Mouse (Mus musculus): Measurements from ENCODE around the gene Adk. TPM values are rescaled to one million over a fixed set of nuclear protein-coding genes. Genes with fewer than 3 reads are reported as not detected.
A peak's percentile ranks its signal among the peaks of the same experiment; 100 is the strongest.

The Adk gene
- 40.0 and 62.1 TPM in 2 replicates for polyA plus RNA-seq (2015; fragmentation: Nextera tagmentation; extraction: Ambion mirVana)

- H3K36me3 ChIP-seq = no peaks in the 10 kb centered on the region
- H3K4me2 ChIP-seq = peak within 1 kb of the TSS; percentile 98
- peak within 1 kb of the TSS; percentile 92 for H3K27ac ChIP-seq (replicated peaks)
- no peaks in the 10 kb centered on the region for H3K9me3 ChIP-seq (replicated peaks)
- WGBS = under 1% methylated on average over 48 of the region's 48 CpGs
- ATAC-seq (ENCODE audit: low FRiP score) = peak; percentile 98
- peak within 1 kb of the TSS; percentile 79 for H3K9ac ChIP-seq (replicated peaks)
- peaks cover 15% of the 10 kb centered on the region for H3K4me1 ChIP-seq
- peak within 1 kb of the TSS; percentile 72 for H3K4me3 ChIP-seq (replicated peaks)
- H3K27me3 ChIP-seq (replicated peaks) = no peaks in the 10 kb centered on the region
Observed at GRCm38 (mm10) chr14:21052112-21052780, at the start of gene Adk, which contains the start of gene Ap3m1. Gene Adk, plus strand, starts transcription at chr14:21052574. Gene Ap3m1, minus strand, starts transcription at chr14:21052508.

DNA sequence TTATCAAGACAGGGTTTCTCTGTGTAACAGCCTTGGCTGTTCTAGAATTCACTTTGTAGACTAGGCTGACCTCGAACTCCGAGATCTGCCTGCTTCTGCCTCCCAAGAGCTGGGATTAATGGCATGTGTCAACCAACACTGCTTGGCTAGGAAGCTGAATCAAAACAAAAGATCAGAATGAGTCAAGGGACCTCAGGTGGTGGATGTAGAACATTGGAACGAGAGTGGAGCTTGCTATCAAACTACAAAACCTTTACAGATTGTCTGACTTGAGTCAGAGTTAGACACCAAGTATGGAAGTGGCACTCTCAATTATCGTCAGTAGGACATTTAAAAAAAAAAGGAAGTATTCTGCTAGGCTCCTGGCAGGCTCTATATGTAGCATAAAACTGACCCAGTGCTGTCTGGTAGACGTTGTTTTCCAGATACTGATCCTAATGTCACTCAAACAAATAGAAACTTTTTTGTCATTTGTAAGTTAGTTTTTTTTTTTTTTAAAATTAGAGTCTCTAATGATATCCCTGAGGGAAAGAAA lies 38.5 kb upstream of the Adk start:
- H3K36me3 ChIP-seq = peaks cover 13% of the 10 kb centered on the region
- 84% methylated on average over 5 of the region's 5 CpGs for WGBS
- H3K4me2 ChIP-seq = no peak overlapping the region
- no peaks in the 10 kb centered on the region for H3K27me3 ChIP-seq (replicated peaks)
- no peak overlapping the region for H3K4me3 ChIP-seq (replicated peaks)
- no peak overlapping the region for H3K9ac ChIP-seq (replicated peaks)
- H3K9me3 ChIP-seq (replicated peaks) = no peaks in the 10 kb centered on the region
- no peak overlapping the region for H3K27ac ChIP-seq (replicated peaks)
- no peak for ATAC-seq (ENCODE audit: low FRiP score)
- H3K4me1 ChIP-seq = no peaks in the 10 kb centered on the region

GRCm38 (mm10) chr14:21017871-21018270 lies 34.5 kb upstream of the Adk start:
- no peak overlapping the region for H3K9ac ChIP-seq (replicated peaks)
- no peak for ATAC-seq (ENCODE audit: low FRiP score)
- no peaks in the 10 kb centered on the region for H3K27me3 ChIP-seq (replicated peaks)
- H3K4me2 ChIP-seq = no peak overlapping the region
- peaks cover 25% of the 10 kb centered on the region for H3K36me3 ChIP-seq
- no peaks in the 10 kb centered on the region for H3K9me3 ChIP-seq (replicated peaks)
- H3K4me1 ChIP-seq = no peaks in the 10 kb centered on the region
- WGBS = 93% methylated on average over 5 of the region's 5 CpGs
- no peak overlapping the region for H3K4me3 ChIP-seq (replicated peaks)
- H3K27ac ChIP-seq (replicated peaks) = no peak overlapping the region

DNA sequence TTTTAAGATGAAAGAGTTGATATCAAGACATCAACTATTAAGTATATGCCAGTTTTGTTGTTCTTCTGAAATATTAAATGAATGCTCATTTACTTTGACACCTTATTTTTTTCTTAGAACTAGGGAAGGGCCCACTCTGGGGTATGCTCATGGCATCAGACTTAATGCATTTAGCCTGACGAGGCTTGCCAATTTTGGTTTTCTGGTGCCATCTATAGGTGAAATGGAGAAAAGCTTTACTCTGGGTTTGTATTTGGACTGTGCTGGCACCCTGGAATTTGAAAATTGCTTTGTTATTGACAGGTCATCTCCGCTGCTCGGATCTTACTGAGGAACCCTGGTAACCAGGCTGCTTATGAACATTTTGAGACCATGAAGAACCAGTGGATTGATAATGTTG lies 33.4 kb upstream of the Adk start:
- no peak overlapping the region for H3K27ac ChIP-seq (replicated peaks)
- H3K4me2 ChIP-seq = no peak overlapping the region
- H3K9ac ChIP-seq (replicated peaks) = no peak overlapping the region
- WGBS = 53% methylated on average over 3 of the region's 3 CpGs
- H3K4me3 ChIP-seq (replicated peaks) = no peak overlapping the region
- H3K27me3 ChIP-seq (replicated peaks) = no peaks in the 10 kb centered on the region
- no peak for ATAC-seq (ENCODE audit: low FRiP score)
- H3K4me1 ChIP-seq = no peaks in the 10 kb centered on the region
- H3K36me3 ChIP-seq = peaks cover 32% of the 10 kb centered on the region
- no peaks in the 10 kb centered on the region for H3K9me3 ChIP-seq (replicated peaks)

- no peak overlapping the region for H3K9ac ChIP-seq (replicated peaks)
- no peak for ATAC-seq (ENCODE audit: low FRiP score)
- no peaks in the 10 kb centered on the region for H3K27me3 ChIP-seq (replicated peaks)
- H3K4me3 ChIP-seq (replicated peaks) = no peak overlapping the region
- WGBS = 88% methylated on average over 8 of the region's 8 CpGs
- H3K4me1 ChIP-seq = no peaks in the 10 kb centered on the region
- no peaks in the 10 kb centered on the region for H3K9me3 ChIP-seq (replicated peaks)
- peaks cover 35% of the 10 kb centered on the region for H3K36me3 ChIP-seq
- no peak overlapping the region for H3K4me2 ChIP-seq
- no peak overlapping the region for H3K27ac ChIP-seq (replicated peaks)
Observed at GRCm38 (mm10) chr14:21020435-21020834, 31.9 kb upstream of the Adk start.

DNA sequence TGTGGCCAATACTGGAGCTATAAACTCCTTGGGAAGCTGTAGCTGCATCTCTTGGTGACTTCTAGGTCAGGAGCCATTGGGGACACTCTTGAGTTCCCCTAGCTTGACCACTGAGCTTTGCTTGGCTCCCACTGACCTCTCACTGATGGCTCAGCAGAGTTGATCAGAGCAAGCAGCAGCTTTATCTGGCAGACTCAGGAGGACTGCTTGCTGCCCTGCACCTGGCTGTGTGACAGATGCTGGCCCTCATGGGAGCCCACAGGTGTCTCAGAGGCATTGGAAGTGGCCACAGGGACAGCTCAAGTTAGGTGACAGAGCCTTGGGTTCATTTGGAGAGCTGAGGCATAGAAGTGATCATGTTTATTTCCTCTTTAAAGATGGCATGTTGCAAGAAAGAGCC lies 24.8 kb upstream of the Adk start:
- Histone ChIP-seq H3K4me3 (replicated peaks) (no peak overlapping the region), H3K4me2 (no peak overlapping the region), H3K27ac (replicated peaks) (no peak overlapping the region), H3K9me3 (replicated peaks) (no peaks in the 10 kb centered on the region), H3K4me1 (0 out of 2 replicates have a peak, but pooled peaks cover 2% of the 10 kb centered on the region), H3K36me3 (peaks cover 52% of the 10 kb centered on the region), H3K9ac (replicated peaks) (no peak overlapping the region), H3K27me3 (replicated peaks) (no peaks in the 10 kb centered on the region)
- ATAC-seq (ENCODE audit: low FRiP score) = no peak

DNA sequence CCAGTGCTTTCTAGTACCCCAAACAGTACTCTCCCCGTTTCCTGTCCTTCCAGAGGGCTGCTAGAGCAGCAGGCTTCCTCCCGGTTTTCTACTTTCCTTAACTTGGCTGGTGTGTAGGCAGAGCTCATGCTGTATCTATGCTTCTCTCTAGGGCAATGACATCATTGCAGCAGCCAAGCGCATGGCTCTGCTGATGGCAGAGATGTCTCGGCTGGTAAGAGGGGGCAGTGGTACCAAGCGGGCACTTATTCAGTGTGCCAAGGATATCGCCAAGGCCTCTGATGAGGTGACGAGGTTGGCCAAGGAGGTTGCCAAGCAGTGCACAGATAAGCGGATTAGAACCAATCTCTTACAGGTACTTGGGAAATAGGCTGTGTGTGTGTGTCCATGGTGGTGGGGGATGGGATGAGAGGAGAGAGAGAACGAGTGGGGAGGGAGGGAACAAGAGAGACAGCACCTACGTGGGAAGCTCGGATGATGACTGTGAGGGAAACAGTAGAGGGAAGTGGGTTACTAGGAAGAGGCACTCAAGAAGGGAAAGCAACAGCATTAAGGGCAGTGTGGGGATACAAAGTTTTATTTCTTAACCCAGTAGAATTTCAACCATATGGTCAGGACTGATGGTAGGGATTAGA lies 23.2 kb upstream of the Adk start:
- no peaks in the 10 kb centered on the region for H3K27me3 ChIP-seq (replicated peaks)
- H3K4me3 ChIP-seq (replicated peaks) = no peak overlapping the region
- H3K9ac ChIP-seq (replicated peaks) = no peak overlapping the region
- H3K4me2 ChIP-seq = no peak overlapping the region
- peaks cover 54% of the 10 kb centered on the region for H3K36me3 ChIP-seq
- 91% methylated on average over 11 of the region's 11 CpGs for WGBS
- H3K9me3 ChIP-seq (replicated peaks) = no peaks in the 10 kb centered on the region
- no peak for ATAC-seq (ENCODE audit: low FRiP score)
- H3K4me1 ChIP-seq = 0 out of 2 replicates have a peak, but pooled peaks cover 2% of the 10 kb centered on the region
- no peak overlapping the region for H3K27ac ChIP-seq (replicated peaks)

- H3K4me3 ChIP-seq (replicated peaks) = no peak overlapping the region
- H3K9ac ChIP-seq (replicated peaks) = no peak overlapping the region
- H3K4me2 ChIP-seq = no peak overlapping the region
- 63% methylated on average over 6 of the region's 6 CpGs for WGBS
- no peaks in the 10 kb centered on the region for H3K27me3 ChIP-seq (replicated peaks)
- H3K4me1 ChIP-seq = 0 out of 2 replicates have a peak, but pooled peaks cover 2% of the 10 kb centered on the region
- H3K9me3 ChIP-seq (replicated peaks) = no peaks in the 10 kb centered on the region
- ATAC-seq (ENCODE audit: low FRiP score) = peak; percentile 24; the same call in 1 of the 2 replicates
- H3K36me3 ChIP-seq = peaks cover 52% of the 10 kb centered on the region
- peak overlapping the region; percentile 11; the same call in 1 of the 2 replicates for H3K27ac ChIP-seq (replicated peaks)
Observed at GRCm38 (mm10) chr14:21031783-21032511, 20.4 kb upstream of the Adk start.

GRCm38 (mm10) chr14:21034271-21034670 lies 18.1 kb upstream of the Adk start:
- Histone ChIP-seq H3K4me3 (replicated peaks) (no peak overlapping the region), H3K36me3 (peaks cover 57% of the 10 kb centered on the region), H3K27me3 (replicated peaks) (no peaks in the 10 kb centered on the region), H3K4me1 (0 out of 2 replicates have a peak, but pooled peaks cover 2% of the 10 kb centered on the region), H3K9ac (replicated peaks) (no peak overlapping the region), H3K27ac (replicated peaks) (no peak overlapping the region), H3K9me3 (replicated peaks) (no peaks in the 10 kb centered on the region), H3K4me2 (no peak overlapping the region)
- 91% methylated on average over 4 of the region's 4 CpGs for WGBS
- ATAC-seq (ENCODE audit: low FRiP score) = no peak

GRCm38 (mm10) chr14:21034791-21035190 lies 17.6 kb upstream of the Adk start:
- Histone ChIP-seq H3K4me2 (no peak overlapping the region), H3K36me3 (peaks cover 57% of the 10 kb centered on the region), H3K9me3 (replicated peaks) (no peaks in the 10 kb centered on the region), H3K27ac (replicated peaks) (no peak overlapping the region), H3K4me3 (replicated peaks) (no peak overlapping the region), H3K9ac (replicated peaks) (no peak overlapping the region), H3K27me3 (replicated peaks) (no peaks in the 10 kb centered on the region), H3K4me1 (0 out of 2 replicates have a peak, but pooled peaks cover 2% of the 10 kb centered on the region)
- WGBS = 94% methylated on average over 3 of the region's 3 CpGs
- no peak for ATAC-seq (ENCODE audit: low FRiP score)

DNA sequence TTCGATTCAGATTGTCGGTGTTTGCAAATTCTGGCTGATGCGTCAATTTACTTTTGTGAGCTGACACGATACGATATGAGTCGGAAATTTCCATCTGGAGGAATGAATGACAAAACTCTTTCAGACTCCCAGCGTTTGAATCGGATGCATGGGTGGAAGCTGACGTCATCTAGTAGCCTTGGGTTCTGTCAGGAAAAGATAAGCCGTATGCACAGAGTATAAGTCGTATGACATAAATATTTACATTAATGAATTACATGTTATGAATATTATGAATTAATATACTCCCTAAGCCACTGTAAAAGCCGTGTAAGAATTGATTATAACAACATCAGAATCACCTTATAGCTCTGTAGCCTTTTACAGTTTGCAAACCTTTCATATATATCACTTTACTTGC lies 13.3 kb upstream of the Adk start:
- Histone ChIP-seq H3K9me3 (replicated peaks) (no peaks in the 10 kb centered on the region), H3K4me3 (replicated peaks) (no peak overlapping the region), H3K4me2 (no peak overlapping the region), H3K27ac (replicated peaks) (no peak overlapping the region), H3K27me3 (replicated peaks) (no peaks in the 10 kb centered on the region), H3K36me3 (peaks cover 47% of the 10 kb centered on the region), H3K9ac (replicated peaks) (no peak overlapping the region), H3K4me1 (no peaks in the 10 kb centered on the region)
- 92% methylated on average over 12 of the region's 12 CpGs for WGBS
- ATAC-seq (ENCODE audit: low FRiP score) = no peak

Data from neural tube, embryonic 15.5 days (tissue).